Mouse (Mus musculus): ENCODE results near the gene Ptpn23.
A peak's percentile ranks its signal among the peaks of the same experiment; 100 is the strongest.
"Not testable (repeated sequence)": the region's sequence is repeated elsewhere in the genome, so short reads cannot be mapped to it uniquely, and the experiment has no call there.

Ptpn23 gene

DNA sequence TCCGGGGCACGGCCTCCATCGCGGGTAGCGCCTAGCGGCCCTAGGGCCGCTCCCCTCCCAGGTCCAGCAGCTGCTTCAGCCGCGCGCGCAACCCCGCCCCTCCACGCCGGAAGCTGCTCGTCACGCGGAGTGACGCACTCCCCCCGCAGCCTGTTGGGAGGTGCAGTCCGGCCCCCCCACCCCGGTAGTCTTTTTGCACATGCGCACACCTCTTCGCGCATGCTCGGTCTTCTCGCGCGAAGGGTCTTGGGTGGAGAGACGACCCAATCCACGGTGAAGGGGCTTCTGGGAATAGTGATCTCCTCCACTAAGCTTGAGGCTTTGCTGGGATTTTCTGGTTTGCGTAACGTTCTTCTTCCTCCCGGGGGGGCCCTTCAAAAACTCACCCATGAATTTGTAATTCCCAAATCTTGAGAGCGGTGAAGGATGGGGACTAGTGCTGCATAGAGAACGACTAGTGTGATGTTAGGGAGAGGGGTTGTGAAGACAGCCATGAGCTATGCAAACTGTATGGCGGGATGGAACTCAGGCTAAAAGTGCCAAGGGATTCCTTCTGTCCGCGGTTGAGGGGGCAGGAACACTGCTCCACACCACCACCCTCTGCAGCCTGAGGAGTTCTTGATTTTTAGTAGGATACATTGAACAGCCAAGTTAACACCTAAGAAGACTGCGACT, at the start of gene Ptpn23:
Ptpn23 (minus strand) TSS at position 115 of the 675 bp plus-strand sequence.
- peak; percentile 99 for DNase-seq

DNA sequence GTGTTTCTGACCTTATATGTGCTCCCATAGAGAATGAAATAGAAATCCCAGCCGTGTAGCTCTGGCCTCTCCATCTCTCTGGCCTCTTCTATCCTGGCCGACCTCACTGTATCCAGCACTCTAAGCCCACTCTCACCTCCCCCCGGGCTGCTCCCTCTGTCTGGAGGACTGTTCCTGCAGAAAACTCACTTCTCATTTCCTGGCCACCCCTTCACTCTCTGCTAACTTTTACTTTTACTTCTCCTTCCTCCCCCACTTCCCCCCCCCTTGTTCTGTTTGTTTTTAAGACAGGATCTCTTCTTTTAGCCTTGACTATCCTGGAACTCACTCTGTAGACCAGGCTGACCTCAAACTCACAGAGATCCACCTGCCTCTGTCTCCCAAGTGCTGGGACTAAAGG, 44.5 kb upstream of the Ptpn23 start:
- no peak for DNase-seq

GRCm38 (mm10) chr9:110448857-110449617, 41.0 kb upstream of the Ptpn23 start:
- peak; percentile 89 for DNase-seq

DNA sequence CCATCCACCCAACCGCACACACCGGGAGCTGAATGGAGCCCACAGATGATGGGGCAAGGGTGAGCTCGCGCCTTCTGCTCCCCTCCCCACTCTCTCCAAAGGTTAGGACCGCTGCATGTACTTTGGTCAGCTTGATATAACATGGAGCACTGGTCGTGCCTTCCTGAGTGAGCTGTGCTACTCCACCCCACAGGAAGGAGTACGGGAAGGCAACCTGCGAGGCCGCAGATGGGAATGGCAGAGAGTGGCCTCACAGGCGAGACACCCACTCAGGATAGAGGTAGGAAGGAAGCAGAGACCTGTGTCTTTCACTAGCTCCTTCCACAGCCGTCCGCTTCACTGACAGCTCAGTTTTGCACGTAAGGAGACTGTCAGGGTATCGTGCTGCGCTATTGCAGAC, 40.3 kb upstream of the Ptpn23 start:
- DNase-seq = no peak

- DNase-seq = no peak
Measured at GRCm38 (mm10) chr9:110440559-110440958, 32.5 kb upstream of the Ptpn23 start.

- DNase-seq = no peak
Measured at GRCm38 (mm10) chr9:110440049-110440448, 32.0 kb upstream of the Ptpn23 start.

- DNase-seq = no peak
Measured at GRCm38 (mm10) chr9:110436041-110436440, 28.0 kb upstream of the Ptpn23 start.

DNA sequence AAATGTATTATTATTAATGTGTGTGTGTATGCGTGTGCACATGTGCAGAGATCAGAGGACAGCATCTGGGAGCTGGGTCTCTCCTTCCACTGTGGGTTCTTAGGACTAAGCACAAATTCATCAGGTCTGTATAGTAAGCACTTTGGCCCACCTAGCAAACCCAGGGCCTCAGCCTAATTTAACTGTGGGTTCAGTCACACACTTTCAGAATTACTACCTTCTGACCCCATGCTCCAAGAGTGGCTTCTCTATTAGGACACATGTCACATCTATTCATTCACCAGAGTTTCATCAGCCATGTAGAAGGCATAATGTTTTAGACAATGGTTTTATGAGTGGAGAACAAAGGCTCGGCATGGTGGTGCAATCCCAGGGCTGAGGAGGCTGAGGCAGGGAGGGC, 25.0 kb upstream of the Ptpn23 start:
- no peak for DNase-seq

GRCm38 (mm10) chr9:110431241-110431640, 23.2 kb upstream of the Ptpn23 start:
- no peak for DNase-seq

DNA sequence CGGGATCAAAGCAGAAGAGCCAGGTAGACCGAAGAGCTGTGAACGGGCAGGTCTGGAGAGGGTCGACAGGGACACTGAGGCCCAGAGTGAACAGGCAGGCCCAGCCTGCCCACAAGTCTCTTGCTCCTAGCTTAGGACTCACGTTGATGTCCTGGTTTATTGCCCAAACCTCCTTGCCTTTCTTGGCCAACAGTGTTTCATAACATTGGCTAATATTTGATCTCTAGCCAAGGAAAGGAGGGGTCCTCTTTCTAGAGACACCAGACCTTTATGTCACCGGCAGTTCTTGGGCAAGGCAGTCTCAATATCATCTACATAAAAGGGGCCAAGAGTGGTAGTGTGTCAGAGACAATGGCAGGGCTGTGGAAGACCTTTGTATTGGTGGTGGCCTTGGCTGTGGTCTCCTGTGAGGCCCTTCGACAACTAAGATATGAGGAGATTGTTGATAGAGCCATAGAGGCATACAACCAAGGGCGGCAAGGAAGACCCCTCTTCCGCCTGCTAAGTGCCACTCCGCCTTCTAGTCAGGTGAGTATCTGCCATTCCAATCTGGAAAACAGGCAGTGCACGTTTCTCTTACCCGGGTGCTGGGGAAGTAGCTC, 11.6 kb upstream of the Ptpn23 start, which contains the start of gene Ngp:
Ngp (plus strand) TSS at position 237 of the 602 bp plus-strand sequence.
- no peak for DNase-seq

- peak; percentile 58 for DNase-seq
Measured at GRCm38 (mm10) chr9:110413785-110414184, 5.8 kb upstream of the Ptpn23 start.

- DNase-seq = no peak
Measured at GRCm38 (mm10) chr9:110412926-110413325, 4.9 kb upstream of the Ptpn23 start.

GRCm38 (mm10) chr9:110410908-110411887, 3.2 kb upstream of the Ptpn23 start:
- peak; percentile 86 for DNase-seq

GRCm38 (mm10) chr9:110407311-110408098, 508 bp downstream of the Ptpn23 start:
- peak; percentile 44 for DNase-seq

DNA sequence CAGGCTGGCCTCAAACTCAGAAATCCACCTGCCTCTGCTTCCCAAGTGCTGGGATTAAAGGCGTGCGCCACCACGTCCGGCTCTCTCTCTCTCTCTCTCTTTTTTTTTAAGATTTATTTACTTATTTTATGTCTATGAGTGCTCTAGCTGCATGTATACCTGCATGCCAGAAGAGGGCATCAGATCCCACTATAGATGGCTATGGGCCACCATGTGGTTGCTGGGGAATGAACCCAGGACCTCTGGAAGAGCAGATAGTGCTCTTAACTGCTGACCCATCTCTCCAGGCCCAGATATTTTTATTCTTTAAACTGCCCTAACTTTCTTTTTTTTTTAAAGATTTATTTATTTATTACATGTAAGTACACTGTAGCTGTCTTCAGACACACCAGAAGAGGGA, 4.8 kb downstream of the Ptpn23 start:
- DNase-seq = not testable (repeated sequence)

DNA sequence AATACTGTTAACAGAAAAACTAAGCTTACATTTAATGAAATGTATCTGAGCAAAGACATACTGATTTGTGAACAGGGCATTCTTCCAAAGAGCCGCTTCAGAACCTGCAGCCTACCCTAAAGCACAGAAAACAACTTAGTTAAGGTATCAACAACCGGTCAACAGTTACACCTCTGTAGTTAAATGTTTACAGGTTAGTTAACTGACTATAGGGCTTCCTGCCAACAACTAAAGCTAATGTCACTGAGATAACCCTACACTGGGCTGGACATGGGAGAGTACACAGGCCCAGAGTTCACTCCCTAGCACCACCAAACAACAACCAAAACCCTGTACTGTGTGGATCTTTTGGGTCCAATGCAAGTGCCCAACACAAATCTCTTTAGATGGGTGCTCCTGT, 5.3 kb downstream of the Ptpn23 start:
- DNase-seq = no peak

DNA sequence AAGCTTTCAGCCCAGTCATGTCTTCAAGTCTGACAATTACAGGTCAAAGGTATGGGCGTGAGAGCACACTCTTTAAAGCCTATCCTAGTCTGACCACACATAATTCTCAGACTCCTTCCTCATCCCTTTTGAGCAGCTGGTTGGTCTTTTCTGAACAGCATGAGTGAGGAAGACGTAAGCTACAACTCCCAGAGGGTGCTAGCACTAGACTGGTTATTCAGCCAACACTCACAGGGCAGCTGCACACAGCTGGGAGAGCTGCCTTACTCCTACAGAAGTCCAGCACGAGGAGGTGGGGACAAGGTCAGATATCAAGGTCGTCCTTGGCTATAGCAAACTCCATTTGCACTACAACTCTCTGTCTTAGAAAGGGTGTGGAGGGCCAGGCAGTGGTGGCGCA, 7.4 kb downstream of the Ptpn23 start:
- DNase-seq = no peak

- no peak for DNase-seq
Measured at GRCm38 (mm10) chr9:110393295-110393694, 14.7 kb downstream of the Ptpn23 start.

GRCm38 (mm10) chr9:110390843-110391242, 17.2 kb downstream of the Ptpn23 start:
- DNase-seq = no peak

DNA sequence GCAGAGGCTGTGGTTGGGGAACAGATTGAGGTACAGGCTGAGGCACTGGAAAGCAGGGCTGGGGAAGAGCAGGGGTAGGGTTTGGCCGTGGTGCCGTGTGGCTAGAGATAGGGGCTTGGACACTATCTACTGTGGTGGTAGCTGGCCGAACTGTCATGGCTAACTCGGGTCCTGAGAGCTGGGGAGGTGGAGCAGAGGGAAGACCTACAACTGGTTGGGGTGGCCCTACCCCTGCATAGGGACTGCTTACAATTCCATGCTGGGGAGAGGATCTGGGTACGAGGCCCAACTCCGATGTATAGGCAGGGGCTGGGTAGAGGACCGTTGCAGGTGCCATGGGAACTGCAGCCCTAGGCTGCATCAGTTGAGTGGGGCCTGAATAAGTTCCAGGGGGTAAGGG, 20.0 kb downstream of the Ptpn23 start:
- no peak for DNase-seq

DNA sequence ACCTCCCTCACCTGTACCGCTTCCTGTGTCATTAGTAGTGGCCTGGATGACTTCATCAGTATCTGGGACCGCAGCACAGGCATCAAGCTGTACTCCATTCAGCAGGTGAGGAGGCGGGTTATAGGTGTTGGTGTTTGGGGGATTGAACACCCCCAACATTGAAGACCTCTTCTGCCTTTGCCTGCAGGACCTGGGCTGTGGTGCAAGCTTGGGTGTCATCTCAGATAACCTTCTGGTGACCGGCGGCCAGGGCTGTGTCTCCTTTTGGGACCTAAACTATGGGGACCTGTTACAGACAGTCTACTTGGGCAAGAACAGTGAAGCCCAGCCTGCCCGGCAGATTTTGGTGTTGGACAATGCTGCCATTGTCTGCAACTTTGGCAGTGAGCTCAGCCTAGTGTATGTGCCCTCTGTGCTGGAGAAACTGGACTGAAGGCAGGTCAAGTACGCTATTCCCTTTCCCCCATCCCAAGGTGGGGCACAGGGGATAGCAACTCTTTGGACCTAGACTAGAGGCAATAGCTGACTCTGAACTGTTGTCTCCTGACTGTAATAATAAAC, 23.6 kb downstream of the Ptpn23 start:
- DNase-seq = no peak

GRCm38 (mm10) chr9:110381292-110381691, 26.7 kb downstream of the Ptpn23 start:
- no peak for DNase-seq

Measured in embryo, embryonic 11 days (tissue).